Mouse (Mus musculus): ENCODE results near the gene Olfr1381. TPM values are rescaled to one million over a fixed set of nuclear protein-coding genes. Genes with fewer than 3 reads are reported as not detected.

Olfr1381 gene
- 0.07 TPM for polyA plus RNA-seq (2017; shearing (Covaris generic))

GRCm38 (mm10) chr11:49543149-49543548 lies at the start of gene Olfr1381:
Gene Olfr1381, plus strand, starts transcription at chr11:49543449.

GRCm38 (mm10) chr11:49519348-49519747 lies 23.9 kb upstream of the Olfr1381 start, which contains the start of gene Olfr1383:
Gene Olfr1383, plus strand, starts transcription at chr11:49519648.

GRCm38 (mm10) chr11:49527947-49528346 lies 15.3 kb upstream of the Olfr1381 start, which contains the start of gene Olfr1382:
Gene Olfr1382, plus strand, starts transcription at chr11:49528247.

DNA sequence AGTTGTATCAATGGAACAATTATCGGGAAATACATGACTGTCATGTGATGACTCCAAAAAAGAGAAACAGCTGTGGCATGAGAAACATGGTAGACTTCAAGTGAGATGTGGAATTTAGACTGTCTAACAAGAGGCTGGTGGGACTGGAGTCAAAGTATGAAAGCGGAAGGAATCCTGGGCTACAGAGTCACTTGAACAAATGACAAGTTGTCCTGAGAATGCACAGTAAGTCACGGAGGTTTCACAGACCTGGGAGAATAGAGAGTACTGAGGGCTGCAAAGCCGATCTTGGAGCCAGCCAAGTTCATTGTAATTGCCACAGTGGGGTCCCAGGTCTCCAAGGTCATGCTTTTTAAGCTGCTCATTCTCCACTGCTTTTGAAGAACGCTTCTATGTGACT lies 13.3 kb downstream of the Olfr1381 start, which contains the start of gene Olfr1380:
Gene Olfr1380 (plus strand): TSS at position 301 of the 400 bp plus-strand sequence.

Other genes with a start within 250 kb of the Olfr1381 start
- not detected for gene Olfr10, start 238.7 kb upstream of the Olfr1381 start, polyA plus RNA-seq (2017; shearing (Covaris generic))
- gene Olfr1391, start 220.7 kb upstream of the Olfr1381 start, polyA plus RNA-seq (2017; shearing (Covaris generic)): not detected
- not detected for gene Olfr1390, start 208.3 kb upstream of the Olfr1381 start, polyA plus RNA-seq (2017; shearing (Covaris generic))
- not detected for gene Olfr1389, start 120.4 kb upstream of the Olfr1381 start, polyA plus RNA-seq (2017; shearing (Covaris generic))
- gene Olfr1388, start 106.8 kb upstream of the Olfr1381 start, polyA plus RNA-seq (2017; shearing (Covaris generic)): 0.10 TPM
- not detected for gene Olfr1387, start 88.1 kb upstream of the Olfr1381 start, polyA plus RNA-seq (2017; shearing (Covaris generic))
- gene Olfr1386, start 78.4 kb upstream of the Olfr1381 start, polyA plus RNA-seq (2017; shearing (Covaris generic)): not detected
- gene Olfr1385, start 54.4 kb upstream of the Olfr1381 start, polyA plus RNA-seq (2017; shearing (Covaris generic)): 0.09 TPM
- gene Olfr1384, start 36.7 kb upstream of the Olfr1381 start, polyA plus RNA-seq (2017; shearing (Covaris generic)): not detected
- gene Olfr1383, start 23.8 kb upstream of the Olfr1381 start, polyA plus RNA-seq (2017; shearing (Covaris generic)): not detected
- gene Olfr1382, start 15.2 kb upstream of the Olfr1381 start, polyA plus RNA-seq (2017; shearing (Covaris generic)): not detected
- not detected for gene Olfr1380, start 13.4 kb downstream of the Olfr1381 start, polyA plus RNA-seq (2017; shearing (Covaris generic))
- not detected for gene Flt4, start 65.8 kb downstream of the Olfr1381 start, polyA plus RNA-seq (2017; shearing (Covaris generic))
- gene Scgb3a1, start 120.2 kb downstream of the Olfr1381 start, polyA plus RNA-seq (2017; shearing (Covaris generic)): not detected
- 14.4 TPM for gene Cnot6, start 169.3 kb downstream of the Olfr1381 start, polyA plus RNA-seq (2017; shearing (Covaris generic))